Mouse (Mus musculus) intestine, embryonic 16.5 days (tissue): ENCODE data around the gene Adap2. TPM values are rescaled to one million over a fixed set of nuclear protein-coding genes. Genes with fewer than 3 reads are reported as not detected.
"Not testable (repeated sequence)": the region's sequence is repeated elsewhere in the genome, so short reads cannot be mapped to it uniquely, and the experiment has no call there.

Source experiments
- ATAC-seq: fragments of 200-750 bp; cut with Nextera tagmentation; 2 replicates; pipeline ENCODE4 v1.8.0; 2017; ENCODE audit warnings: moderate TSS enrichment, moderate library complexity
- H3K27ac ChIP-seq: fragments of 300-500 bp; sonication (generic); 2 replicates; pipeline ENCODE4 v1.5.1; 2014; ENCODE audit warnings: mild to moderate bottlenecking, low read length
- H3K27me3 ChIP-seq: fragments of 300-500 bp; sonication (generic); replicated peaks from 2 replicates; pipeline ENCODE4 v1.6.1; 2014; ENCODE audit warnings: low read length, control low read depth, mixed read lengths; ENCODE audit not compliant: control insufficient read depth, insufficient read depth
- H3K36me3 ChIP-seq: fragments of 300-500 bp; sonication (generic); 2 replicates; pipeline ENCODE4 v1.6.1; 2014; ENCODE audit warnings: low read length, control low read depth; ENCODE audit not compliant: control insufficient read depth, insufficient read depth
- H3K4me1 ChIP-seq: fragments of 300-500 bp; sonication (generic); 2 replicates; pipeline ENCODE4 v1.6.1; 2014; ENCODE audit warnings: low read length, control low read depth, mixed read lengths; ENCODE audit not compliant: control insufficient read depth, insufficient read depth
- H3K4me2 ChIP-seq: fragments of 300-500 bp; sonication (generic); 2 replicates; pipeline ENCODE4 v1.6.1; 2014; ENCODE audit warnings: low read depth, low read length, control low read depth
- H3K4me3 ChIP-seq: fragments of 300-500 bp; sonication (generic); 2 replicates; pipeline ENCODE4 v1.5.1; 2014; ENCODE audit warnings: mild to moderate bottlenecking, low read length
- H3K9ac ChIP-seq: fragments of 300-500 bp; sonication (generic); 2 replicates; pipeline ENCODE4 v1.6.1; 2014; ENCODE audit warnings: low read depth, low read length
- H3K9me3 ChIP-seq: fragments of 300-500 bp; sonication (generic); 2 replicates; pipeline ENCODE4 v1.6.1; 2016; ENCODE audit warnings: low read length, control low read depth; ENCODE audit not compliant: control insufficient read depth
- WGBS: fragments of 180-500 bp; shearing (Covaris S2); extraction: QIAGEN DNeasy Blood & Tissue Kit; methylation state at CpG from one replicate; pipeline ENCODE4 v1.1.7; 2014; 5-methylcytosine and 5-hydroxymethylcytosine counted together
- polyA plus RNA-seq: library from polyadenylated mRNA; unstranded; fragments of >200 nt; fragmentation: Nextera tagmentation; extraction: Ambion mirVana; gene quantifications from 2 replicates; pipeline ENCODE4 v1.2.1, GENCODE M21; 2015

Adap2 gene
- polyA plus RNA-seq, 1 experiment from 2014 or later, result 4.9 TPM

DNA sequence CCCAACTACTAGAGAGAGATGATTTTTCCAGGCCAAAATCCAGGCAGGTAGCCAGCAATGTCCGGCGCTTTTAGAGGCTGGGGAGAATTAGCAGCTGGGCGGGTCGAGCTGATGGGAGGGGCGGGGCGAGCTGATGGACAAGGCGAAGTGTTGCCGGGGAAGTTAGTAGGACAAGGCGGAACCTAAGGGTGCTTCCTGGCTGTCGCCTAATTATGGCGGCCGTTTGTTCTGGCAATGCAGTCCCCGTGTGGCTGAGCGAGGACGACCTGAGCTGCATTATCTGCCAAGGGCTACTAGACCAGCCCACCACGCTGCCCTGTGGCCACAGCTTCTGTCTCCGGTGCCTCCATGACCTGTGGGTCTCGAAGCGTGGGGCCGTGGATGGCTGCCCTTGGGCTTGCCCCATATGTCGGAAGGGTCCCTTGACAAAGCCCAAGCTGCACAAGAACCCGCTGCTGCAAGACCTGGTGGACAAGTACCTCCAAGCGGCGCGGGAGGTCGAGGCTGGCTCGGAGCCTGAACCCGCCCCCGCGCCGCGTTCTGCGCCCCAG, 29.9 kb downstream of the Adap2 start, which contains the start of gene Rnf135:
Rnf135 (plus strand) TSS at position 147 of the 551 bp plus-strand sequence.
- Histone ChIP-seq H3K4me1 (peaks cover 5% of the 10 kb centered on the region; the same call in 1 of the 2 replicates), H3K27me3 (no peaks in the 10 kb centered on the region), H3K9ac (peak within 1 kb of the TSS; percentile 83), H3K4me2 (peak within 1 kb of the TSS; percentile 47), H3K4me3 (peak within 1 kb of the TSS; percentile 82), H3K27ac (peak within 1 kb of the TSS; percentile 89), H3K36me3 (no peaks in the 10 kb centered on the region), H3K9me3 (no peaks in the 10 kb centered on the region)
- WGBS, result 1% methylated on average over 33 of the region's 33 CpGs
- ATAC-seq, result peak; percentile 99

DNA sequence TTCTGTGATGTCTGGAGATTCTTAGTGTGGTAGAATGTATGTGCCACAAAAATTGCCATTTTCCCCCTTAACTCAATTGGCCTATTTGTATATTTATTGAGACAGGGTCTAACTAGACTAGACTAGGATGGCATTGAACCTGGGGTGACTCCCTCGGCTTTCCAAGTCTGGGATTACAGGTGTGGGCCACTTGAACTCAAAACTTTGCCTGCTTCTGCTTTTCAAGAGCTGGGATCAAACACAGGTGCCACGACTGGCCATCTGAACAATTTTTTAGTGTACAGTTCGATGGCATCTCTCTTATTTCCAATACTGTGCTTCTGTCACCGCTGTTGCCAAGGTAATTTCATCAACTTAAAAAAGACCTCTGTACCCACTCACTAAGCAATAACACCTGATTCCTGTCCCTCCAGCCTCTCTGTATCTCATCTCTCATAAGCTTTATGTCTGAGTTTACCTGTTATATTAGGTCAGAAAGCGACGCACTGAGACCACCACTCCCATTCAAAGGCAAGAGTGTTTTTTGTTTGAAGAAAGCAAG, 30.7 kb downstream of the Adap2 start:
- Histone ChIP-seq H3K9me3 (no peaks in the 10 kb centered on the region), H3K27me3 (no peaks in the 10 kb centered on the region), H3K27ac (no peak overlapping the region; the same call in 1 of the 2 replicates), H3K4me1 (peaks cover 5% of the 10 kb centered on the region; the same call in 1 of the 2 replicates), H3K9ac (peak overlapping the region; percentile 83; the same call in 1 of the 2 replicates), H3K36me3 (no peaks in the 10 kb centered on the region), H3K4me3 (peak overlapping the region; percentile 82), H3K4me2 (peak overlapping the region; percentile 47)
- WGBS, result 83% methylated on average over 6 of the region's 6 CpGs
- no peak for ATAC-seq

DNA sequence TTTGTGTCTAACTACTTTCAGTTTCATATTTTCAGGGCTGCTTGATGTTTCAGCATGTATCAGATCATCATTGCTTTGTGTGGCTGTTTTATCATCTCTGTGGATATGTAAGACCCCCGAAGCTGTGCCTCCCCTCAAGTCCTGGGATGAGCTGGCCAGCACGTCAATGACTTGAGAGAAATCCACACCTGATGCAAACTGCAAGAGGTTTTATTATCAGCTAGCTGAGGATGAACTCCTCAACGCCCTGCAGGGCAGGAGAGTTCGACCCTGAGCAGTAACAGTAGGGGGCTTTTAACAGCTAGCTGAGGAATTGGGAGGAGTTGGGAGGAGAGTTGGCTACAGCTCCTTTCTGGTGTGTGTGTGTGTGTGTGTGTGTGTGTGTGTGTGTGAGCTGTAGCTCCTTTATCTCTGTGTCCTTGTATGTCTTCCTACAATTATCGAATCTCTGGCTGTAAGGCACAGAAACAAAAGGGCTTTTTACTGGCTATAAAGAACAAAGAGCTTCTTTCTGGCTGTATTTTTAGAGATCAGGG, 31.6 kb downstream of the Adap2 start:
- H3K9ac ChIP-seq, H3K27me3 ChIP-seq, ATAC-seq, H3K27ac ChIP-seq, H3K4me2 ChIP-seq, H3K4me3 ChIP-seq, H3K9me3 ChIP-seq, H3K36me3 ChIP-seq, H3K4me1 ChIP-seq: not testable (repeated sequence)
- 62% methylated on average over 5 of the region's 5 CpGs for WGBS

DNA sequence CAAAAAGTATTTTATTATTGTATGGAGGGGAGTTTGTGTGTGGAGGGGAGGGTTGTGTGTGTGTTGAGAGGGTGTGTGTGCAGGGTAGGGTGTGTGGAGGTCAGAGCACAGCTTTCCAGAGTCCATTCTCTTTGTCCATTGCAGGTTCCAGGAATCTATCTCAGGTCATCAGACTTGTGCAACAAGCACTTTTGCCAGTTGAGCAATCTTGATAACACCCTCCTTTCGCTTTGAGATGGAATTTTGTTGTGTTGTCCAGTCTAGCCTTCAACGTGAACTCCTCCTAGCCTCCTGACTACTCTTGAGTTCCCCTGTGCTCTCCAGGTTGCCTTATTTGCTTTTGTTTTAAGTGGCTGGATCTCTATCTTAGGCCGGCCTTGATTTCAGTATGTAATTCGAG, 36.4 kb downstream of the Adap2 start:
- Histone ChIP-seq H3K27ac (no peak overlapping the region), H3K4me2 (no peak overlapping the region), H3K9me3 (no peaks in the 10 kb centered on the region), H3K4me1 (no peaks in the 10 kb centered on the region), H3K9ac (no peak overlapping the region), H3K27me3 (no peaks in the 10 kb centered on the region), H3K4me3 (no peak overlapping the region), H3K36me3 (peaks cover 10% of the 10 kb centered on the region; the same call in 1 of the 2 replicates)
- 60% methylated on average over 4 of the region's 4 CpGs for WGBS
- no peak for ATAC-seq

DNA sequence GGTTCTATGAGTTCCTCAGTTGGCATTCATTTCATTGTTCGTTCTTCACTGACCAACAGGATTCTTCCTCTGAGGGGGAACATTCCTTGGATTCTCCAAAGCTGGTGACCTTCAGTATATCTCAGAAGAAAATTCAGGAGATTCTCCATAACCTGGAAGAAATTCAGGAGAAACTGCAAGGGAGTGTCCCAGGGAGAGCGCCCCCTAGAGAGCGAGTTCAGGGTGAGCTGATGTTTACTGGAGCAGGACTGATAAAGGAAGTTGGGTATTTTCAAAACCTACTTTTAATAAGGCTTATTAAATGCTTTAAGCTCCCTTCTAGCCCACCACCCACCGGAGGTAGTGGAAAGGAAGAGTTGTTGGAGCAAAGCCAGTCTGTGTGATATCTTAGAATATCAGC, 39.9 kb downstream of the Adap2 start:
- no peak overlapping the region for H3K4me2 ChIP-seq
- ATAC-seq, result no peak
- peaks cover 14% of the 10 kb centered on the region for H3K36me3 ChIP-seq
- H3K9me3 ChIP-seq, result no peaks in the 10 kb centered on the region
- WGBS, result 67% methylated on average over 4 of the region's 4 CpGs
- H3K9ac ChIP-seq, result no peak overlapping the region
- no peak overlapping the region for H3K27ac ChIP-seq
- H3K4me3 ChIP-seq, result no peak overlapping the region
- no peaks in the 10 kb centered on the region for H3K4me1 ChIP-seq
- H3K27me3 ChIP-seq, result no peaks in the 10 kb centered on the region

DNA sequence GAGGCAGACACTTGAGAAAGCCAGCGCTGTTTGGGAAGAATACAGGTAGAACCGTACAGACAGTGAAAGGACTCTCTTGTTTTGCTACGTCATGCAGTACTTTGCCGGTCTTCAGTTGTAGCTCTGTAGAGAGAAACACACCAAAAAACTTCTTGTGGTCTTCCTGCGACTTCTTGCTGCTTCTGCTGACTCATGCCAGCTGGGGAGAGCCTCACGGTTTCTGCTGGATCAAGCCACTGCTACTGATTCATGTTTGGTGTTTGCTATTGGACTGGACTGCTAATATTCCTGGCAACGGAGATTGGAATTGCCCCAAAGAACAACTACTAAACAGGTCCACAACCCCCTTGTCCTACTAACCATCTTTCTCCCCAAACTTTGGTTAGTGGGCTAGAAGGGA, 42.4 kb downstream of the Adap2 start:
- Histone ChIP-seq H3K9ac (no peak overlapping the region), H3K4me2 (no peak overlapping the region), H3K4me1 (no peaks in the 10 kb centered on the region), H3K27ac (no peak overlapping the region), H3K4me3 (no peak overlapping the region), H3K36me3 (peaks cover 16% of the 10 kb centered on the region), H3K9me3 (no peaks in the 10 kb centered on the region), H3K27me3 (no peaks in the 10 kb centered on the region)
- no peak for ATAC-seq
- 86% methylated on average over 7 of the region's 7 CpGs for WGBS

DNA sequence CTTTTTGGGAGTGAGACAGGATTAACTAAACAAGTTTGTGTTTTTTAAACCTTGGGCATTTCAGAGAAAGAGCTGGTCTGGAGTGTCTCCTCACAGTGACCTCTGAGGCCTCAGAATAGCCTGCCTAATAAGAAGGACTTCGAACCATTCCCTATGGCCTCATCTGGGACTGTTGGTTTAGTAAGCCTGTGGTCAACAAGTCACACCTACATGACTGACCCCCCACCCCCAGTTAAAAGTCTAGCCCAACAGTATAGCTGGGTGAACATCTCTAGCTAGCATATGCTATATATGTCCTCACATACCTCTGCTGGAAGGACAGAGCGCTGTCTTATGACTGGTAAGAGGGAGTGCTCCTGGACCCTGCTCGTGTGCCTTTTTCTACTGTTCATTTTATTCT, 45.4 kb downstream of the Adap2 start:
- WGBS, result 92% methylated on average over 3 of the region's 3 CpGs
- ATAC-seq, result no peak
- no peak overlapping the region for H3K4me2 ChIP-seq
- H3K9me3 ChIP-seq, result no peaks in the 10 kb centered on the region
- no peaks in the 10 kb centered on the region for H3K4me1 ChIP-seq
- no peak overlapping the region for H3K4me3 ChIP-seq
- no peak overlapping the region for H3K9ac ChIP-seq
- no peak overlapping the region for H3K27ac ChIP-seq
- peaks cover 13% of the 10 kb centered on the region for H3K36me3 ChIP-seq
- no peaks in the 10 kb centered on the region for H3K27me3 ChIP-seq

DNA sequence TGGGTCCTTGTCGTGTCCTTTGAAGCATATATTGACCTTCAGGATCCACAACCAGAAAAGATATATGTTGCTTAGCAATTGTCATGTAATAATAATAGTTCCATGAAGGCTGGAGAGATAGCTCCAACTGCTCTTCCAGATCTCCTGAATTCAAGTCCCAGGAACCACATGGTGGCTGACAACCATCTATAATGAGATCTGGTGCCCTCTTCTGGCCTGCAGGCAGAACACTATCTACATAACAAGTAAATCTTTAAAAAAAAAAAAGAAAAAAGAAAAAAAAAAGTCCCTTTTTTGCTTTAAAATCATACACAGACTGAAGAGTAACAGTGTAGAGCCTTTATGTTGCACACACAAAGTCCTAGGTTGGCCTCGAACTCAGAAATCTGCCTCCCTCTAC, 45.9 kb downstream of the Adap2 start:
- ATAC-seq, result no peak
- Histone ChIP-seq H3K36me3 (peaks cover 8% of the 10 kb centered on the region), H3K4me3 (no peak overlapping the region), H3K27ac (no peak overlapping the region), H3K4me1 (no peaks in the 10 kb centered on the region), H3K4me2 (no peak overlapping the region), H3K9me3 (no peaks in the 10 kb centered on the region), H3K27me3 (no peaks in the 10 kb centered on the region), H3K9ac (no peak overlapping the region)
- 96% methylated on average over 2 of the region's 2 CpGs for WGBS

DNA sequence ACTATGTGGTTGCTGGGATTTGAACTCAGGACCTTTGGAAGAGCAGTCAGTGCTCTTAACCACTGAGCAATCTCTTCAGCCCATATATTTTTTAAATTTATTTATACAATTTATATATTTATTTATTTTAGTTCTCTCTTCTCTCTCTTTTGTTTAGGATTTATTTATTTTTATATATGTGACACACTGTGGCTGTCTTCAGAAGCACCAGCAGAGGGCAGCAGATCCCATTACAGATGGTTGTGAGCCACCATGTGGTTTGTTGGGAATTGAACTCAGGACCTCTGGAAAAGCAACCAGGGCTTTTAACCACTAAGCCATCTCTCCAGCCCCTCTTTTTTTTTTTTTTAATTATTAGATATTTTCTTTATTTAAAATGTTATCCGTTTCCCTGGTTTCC, 46.4 kb downstream of the Adap2 start:
- peaks cover 6% of the 10 kb centered on the region; the same call in 1 of the 2 replicates for H3K36me3 ChIP-seq
- H3K9me3 ChIP-seq, result no peaks in the 10 kb centered on the region
- H3K4me2 ChIP-seq, result no peak overlapping the region
- ATAC-seq, result no peak
- H3K4me3 ChIP-seq, result no peak overlapping the region
- WGBS, result 79% methylated on average over 1 of the region's 1 CpGs
- no peaks in the 10 kb centered on the region for H3K27me3 ChIP-seq
- H3K27ac ChIP-seq, result no peak overlapping the region
- H3K9ac ChIP-seq, result no peak overlapping the region
- no peaks in the 10 kb centered on the region for H3K4me1 ChIP-seq
